Mouse (Mus musculus): Measurements from ENCODE around the gene Lrrc26.

Gene Lrrc26

GRCm38 (mm10) chr2:25265897-25266656, 23.6 kb upstream of the Lrrc26 start:
- in situ Hi-C loops (cut with MboI, MseI), result no loop called here

GRCm38 (mm10) chr2:25266720-25267119, 23.0 kb upstream of the Lrrc26 start:
- in situ Hi-C loops (cut with MboI, MseI), result no loop called here

GRCm38 (mm10) chr2:25267241-25267640, 22.5 kb upstream of the Lrrc26 start:
- in situ Hi-C loops (cut with MboI, MseI), result no loop called here

- in situ Hi-C loops (cut with MboI, MseI), result no loop called here
Measured at GRCm38 (mm10) chr2:25267746-25268309, 21.9 kb upstream of the Lrrc26 start.

GRCm38 (mm10) chr2:25271827-25272511, 17.7 kb upstream of the Lrrc26 start, which contains the start of the genes Ssna1 and Anapc2:
TSS of gene Ssna1 (minus strand) at chr2:25272438.
TSS of gene Anapc2 (plus strand) at chr2:25272478.
- in situ Hi-C loops (cut with MboI, MseI), result loop anchor here (5.0 to 10.0 kb wide), 2 partner anchors 60 to 63 kb away; partner anchors contain the start of gene Man1b1 (in 2 of the 2)

- in situ Hi-C loops (cut with MboI, MseI), result loop anchor here (5.0 to 10.0 kb wide), 2 partner anchors 60 to 62 kb away; partner anchors contain the start of gene Man1b1 (in 2 of the 2)
Measured at GRCm38 (mm10) chr2:25272515-25272914, 17.2 kb upstream of the Lrrc26 start.

GRCm38 (mm10) chr2:25273010-25273409, 16.7 kb upstream of the Lrrc26 start:
- in situ Hi-C loops (cut with MboI, MseI), result loop anchor here (5.0 to 10.0 kb wide), 2 partner anchors 59 to 62 kb away; partner anchors contain the start of gene Man1b1 (in 2 of the 2)

GRCm38 (mm10) chr2:25278928-25279882, 10.5 kb upstream of the Lrrc26 start:
- in situ Hi-C loops (cut with MboI, MseI), result loop anchor here in 1 of 2 experiments (10.0 kb wide), 1 partner anchor 56 kb away; the partner anchor contains the start of gene Man1b1

- in situ Hi-C loops (cut with MboI, MseI), result no loop called here
Measured at GRCm38 (mm10) chr2:25285551-25285950, 4.2 kb upstream of the Lrrc26 start.

- in situ Hi-C loops (cut with MboI, MseI), result no loop called here
Measured at GRCm38 (mm10) chr2:25286314-25286713, 3.4 kb upstream of the Lrrc26 start.

- in situ Hi-C loops (cut with MboI, MseI), result no loop called here
Measured at GRCm38 (mm10) chr2:25286837-25287636, 2.7 kb upstream of the Lrrc26 start.

GRCm38 (mm10) chr2:25287927-25288649, 1.6 kb upstream of the Lrrc26 start, which contains the start of gene Tmem210:
TSS of gene Tmem210 (plus strand) at chr2:25288145.
- in situ Hi-C loops (cut with MboI, MseI), result no loop called here

GRCm38 (mm10) chr2:25288734-25289345, 875 bp upstream of the Lrrc26 start:
- in situ Hi-C loops (cut with MboI, MseI), result no loop called here

- in situ Hi-C loops (cut with MboI, MseI), result no loop called here
Measured at GRCm38 (mm10) chr2:25290101-25290815, 543 bp downstream of the Lrrc26 start.

- in situ Hi-C loops (cut with MboI, MseI), result no loop called here
Measured at GRCm38 (mm10) chr2:25290816-25291130, 1.1 kb downstream of the Lrrc26 start.

- in situ Hi-C loops (cut with MboI, MseI), result no loop called here
Measured at GRCm38 (mm10) chr2:25291184-25292053, 1.7 kb downstream of the Lrrc26 start.

- in situ Hi-C loops (cut with MboI, MseI), result no loop called here
Measured at GRCm38 (mm10) chr2:25292054-25292544, 2.4 kb downstream of the Lrrc26 start.
